Comparison of ENCODE assay signal across 9 mouse cellular contexts in genomic region chr9:107736185-107736485, GRCm38 (mm10). TPM values are rescaled to one million over a fixed set of nuclear protein-coding genes. Genes with fewer than 3 reads are reported as not detected.
A peak's percentile ranks its signal among the peaks of the same experiment; 100 is the strongest.
DNase-seq lines count a peak whose midpoint lies in the region; ATAC-seq and TF ChIP-seq lines count a peak whose summit lies in the region.
"Had no signal": no experiment of that assay in that cellular context is flagged by ENCODE, and none has a peak within 500 bp of the region (broad histone marks: within the 10 kb centered on the region; RNA-seq: fewer than 3 reads in every experiment).

No protein-coding gene starts in this region.

- TF ChIP-seq POLR2A in cerebellum, adult 2 months (IDR thresholded peaks at IDR 0.05; ENCODE audit: borderline replicate concordance, insufficient read depth, low read length) = no peak

- no peak overlapping the region for H3K27ac ChIP-seq in cerebellum, adult 2 months (ENCODE audit: insufficient read depth, low read length)
- peak overlapping the region; percentile 52 for H3K27ac ChIP-seq in hindbrain, postnatal 0 days
- H3K27ac ChIP-seq in midbrain, embryonic 11.5 days (ENCODE audit: low read depth, low read length) = peak overlapping the region; percentile 55
- H3K27ac ChIP-seq: macrophage had no signal

- peak overlapping the region; percentile 42 for H3K4me2 ChIP-seq in hindbrain, postnatal 0 days (ENCODE audit: low read depth, low read length)
- H3K4me2 ChIP-seq in midbrain, embryonic 11.5 days = peak overlapping the region; percentile 34

- H3K36me3 ChIP-seq in hindbrain, postnatal 0 days (ENCODE audit: insufficient read depth, low read length) = peaks cover 16% of the 10 kb centered on the region
- H3K36me3 ChIP-seq in midbrain, embryonic 11.5 days (ENCODE audit: control insufficient read depth, insufficient read depth, low read length) = peaks cover 16% of the 10 kb centered on the region; the same call in 1 of the 2 replicates

- H3K9ac ChIP-seq in hindbrain, postnatal 0 days (replicated peaks; ENCODE audit: low read length) = peak overlapping the region; percentile 14; the same call in 1 of the 2 replicates
- H3K9ac ChIP-seq in midbrain, embryonic 11.5 days (ENCODE audit: low read length) = peak overlapping the region; percentile 47

- H3K4me3 ChIP-seq in cerebellum, adult 2 months (replicated peaks; ENCODE audit: insufficient read depth, low read depth, low read length) = peak overlapping the region; percentile 3
- 0 out of 2 replicates have a peak overlapping the region, but pooled peaks have one; percentile 0 for H3K4me3 ChIP-seq in hindbrain, postnatal 0 days (ENCODE audit: low read length)
- peak overlapping the region; percentile 5; the same call in 1 of the 2 replicates for H3K4me3 ChIP-seq in midbrain, embryonic 11.5 days (ENCODE audit: low read depth, low read length)

- TF ChIP-seq CTCF in cerebellum, adult 2 months (IDR thresholded peaks at IDR 0.05; ENCODE audit: borderline replicate concordance, insufficient read depth, low read depth, low read length) = no peak
- TF ChIP-seq CTCF in hindbrain, postnatal 0 days (IDR thresholded peaks at IDR 0.05; ENCODE audit: low read depth) = no peak

- ATAC-seq in cerebellum, adult (ENCODE audit: insufficient number of reproducible peaks, low FRiP score, low TSS enrichment) = no peak
- no peak for ATAC-seq in hindbrain, postnatal 0 days
- ATAC-seq in midbrain, embryonic 11.5 days (ENCODE audit: low FRiP score) = no peak

- peak in 1 of 2 experiments; percentile 25 for DNase-seq in cerebellum, adult 2 months
- DNase-seq in embryo, embryonic 10 days (ENCODE audit: low spot score) = peak; percentile 30
- peak; percentile 67 for DNase-seq in hindbrain, postnatal 0 days (ENCODE audit: low spot score)
- DNase-seq in midbrain, embryonic 11.5 days (ENCODE audit: low spot score, missing footprints) = no peak
- peak; percentile 71 for DNase-seq in thymus, postnatal 4 days
- no peak for DNase-seq in layer of hippocampus, adult 11-12 months (ENCODE audit: low spot score)
- DNase-seq in adrenal gland, postnatal 25 days = no peak

- H3K9me3 ChIP-seq in hindbrain, postnatal 0 days (ENCODE audit: low read length) = no peaks in the 10 kb centered on the region
- H3K9me3 ChIP-seq in midbrain, embryonic 11.5 days (ENCODE audit: control insufficient read depth, low read length) = no peaks in the 10 kb centered on the region

- no peaks in the 10 kb centered on the region for H3K27me3 ChIP-seq in cerebellum, adult 2 months (ENCODE audit: control insufficient read depth, insufficient read depth, low read length)
- H3K27me3 ChIP-seq in hindbrain, postnatal 0 days (ENCODE audit: insufficient read depth, low read length) = no peaks in the 10 kb centered on the region
- H3K27me3 ChIP-seq in midbrain, embryonic 11.5 days (ENCODE audit: control insufficient read depth, insufficient read depth, low read length) = no peaks in the 10 kb centered on the region

- WGBS in cerebellum, adult 2 months = 2% methylated on average over 7 of the region's 7 CpGs
- WGBS in hindbrain, postnatal 0 days = 3% methylated on average over 7 of the region's 7 CpGs
- 4% methylated on average over 7 of the region's 7 CpGs for WGBS in midbrain, embryonic 11.5 days

- peaks cover 15% of the 10 kb centered on the region for H3K4me1 ChIP-seq in cerebellum, adult 2 months (ENCODE audit: control insufficient read depth, insufficient read depth, low read length)
- H3K4me1 ChIP-seq in hindbrain, postnatal 0 days (ENCODE audit: insufficient read depth, low read length) = peaks cover 24% of the 10 kb centered on the region
- H3K4me1 ChIP-seq in midbrain, embryonic 11.5 days (ENCODE audit: control insufficient read depth, insufficient read depth, low read length) = peaks cover 30% of the 10 kb centered on the region

RNA-seq across cellular contexts. Expression of gene Sema3f, which starts 25.9 kb away (rescaled TPM):
- 30.4 and 31.8 TPM in 2 replicates for polyA plus RNA-seq in cerebellum, adult 2 months (2012; rRNA removed)
- 65.4 and 81.3 TPM in 2 replicates for total RNA-seq in hindbrain, postnatal 0 days (2014; rRNA removed)
- polyA plus RNA-seq in hindbrain, postnatal 0 days (2015; fragmentation: Nextera tagmentation; extraction: Ambion mirVana) = 7.5 and 8.7 TPM in 2 replicates
- 9.6 and 11.9 TPM in 2 replicates for polyA plus RNA-seq in midbrain, embryonic 11.5 days (2014; fragmentation: Nextera tagmentation; extraction: Ambion mirVana)
- total RNA-seq in adrenal gland, postnatal 25 days (2021) = 23.1 and 23.6 TPM in 2 replicates
- polyA plus RNA-seq: macrophage had no signal

RNA-seq across cellular contexts. Expression of gene Rbm5, which starts 34.7 kb away (rescaled TPM):
- 126 and 129 TPM in 2 replicates for polyA plus RNA-seq in cerebellum, adult 2 months (2012; rRNA removed)
- 85.5 and 149 TPM in 2 replicates for total RNA-seq in hindbrain, postnatal 0 days (2014; rRNA removed)
- polyA plus RNA-seq in hindbrain, postnatal 0 days (2015; fragmentation: Nextera tagmentation; extraction: Ambion mirVana) = 142 and 148 TPM in 2 replicates
- polyA plus RNA-seq in midbrain, embryonic 11.5 days (2014; fragmentation: Nextera tagmentation; extraction: Ambion mirVana) = 186 and 191 TPM in 2 replicates
- total RNA-seq in adrenal gland, postnatal 25 days (2021) = 135 and 149 TPM in 2 replicates

RNA-seq across cellular contexts. Expression of gene Gnat1, which starts 56.6 kb away (rescaled TPM):
- 0.15 and 0.36 TPM in 2 replicates for polyA plus RNA-seq in cerebellum, adult 2 months (2012; rRNA removed)
- total RNA-seq in hindbrain, postnatal 0 days (2014; rRNA removed) = 0.52 TPM in 1 of 2 replicates, not detected in the other
- 2.4 and 2.7 TPM in 2 replicates for polyA plus RNA-seq in hindbrain, postnatal 0 days (2015; fragmentation: Nextera tagmentation; extraction: Ambion mirVana)
- polyA plus RNA-seq in midbrain, embryonic 11.5 days (2014; fragmentation: Nextera tagmentation; extraction: Ambion mirVana) = 1.1 and 1.4 TPM in 2 replicates
- total RNA-seq in adrenal gland, postnatal 25 days (2021) = not detected in 2 replicates
- polyA plus RNA-seq: macrophage had no signal

Comparison
In these comparisons a context has a peak if more than half of its experiments do, and no peak if none do; other contexts are left out.
1. DNase-seq: peak in embryo, embryonic 10 days (single experiment), hindbrain, postnatal 0 days (single experiment) and thymus, postnatal 4 days (single experiment); none in midbrain, embryonic 11.5 days (single experiment), layer of hippocampus, adult 11-12 months (single experiment) and adrenal gland, postnatal 25 days (single experiment).
2. Peak in every context shown above with its lines, with median percentiles within 50 percentile points of each other: H3K4me3 ChIP-seq.